Mouse (Mus musculus) CH12.LX (cell line): ENCODE results near the gene Bmp7.

Experiments
- CTCF ChIP-seq, 2 experiments: IDR thresholded peaks in 1 of 2; conservative IDR thresholded peaks in 1 of 2; 2 replicates each; pipeline ENCODE4 v1.5.1; 2011 to 2012; ENCODE audit warnings: low read depth in 2 of 2, low read length in 2 of 2, improper control_type of control experiment in 1 of 2, inconsistent platforms in 1 of 2, mild to moderate bottlenecking in 1 of 2, moderate library complexity in 1 of 2
- MAZ ChIP-seq: IDR thresholded peaks from 2 replicates; pipeline ENCODE4 v1.6.1; 2012; ENCODE audit warnings: low read depth, mild to moderate bottlenecking, inconsistent platforms, low read length, improper control_type of control experiment, moderate library complexity
- MYC ChIP-seq: IDR thresholded peaks from 2 replicates; pipeline ENCODE4 v1.6.1; 2011; ENCODE audit warnings: low read depth, mild to moderate bottlenecking, improper control_type of control experiment, low read length
- ZC3H11A ChIP-seq: IDR thresholded peaks from 2 replicates; pipeline ENCODE4 v1.6.1; 2012; ENCODE audit warnings: low read depth, mild to moderate bottlenecking, inconsistent platforms, low read length, improper control_type of control experiment

- TF ChIP-seq CTCF (conservative IDR thresholded peaks at IDR 0.05 in 1 of 2, IDR thresholded peaks at IDR 0.05 in 1 of 2; ENCODE audit: low read depth in 2 of 2, low read length in 2 of 2) (peak in 1 of 2 experiments; percentile 10; a peak in 1 of 4 replicates), ZC3H11A (no peak), MAZ (no peak), MYC (no peak)
Observed at GRCm38 (mm10) chr2:172864566-172864965, 75.6 kb downstream of the Bmp7 start.
